Mouse (Mus musculus) urinary bladder, postnatal 36 days (tissue): ENCODE measurements around the gene Ncapd3.

ENCODE experiments used
- DNase-seq, 2 experiments: peaks; one replicate each; pipeline ENCODE4 v3.0.0; 2022; ENCODE audit warnings: low spot score in 2 of 2, mixed read lengths in 1 of 2

The Ncapd3 gene

GRCm38 (mm10) chr9:27029828-27030762 is at the start of gene Ncapd3, which contains the start of gene Vps26b:
TSS of gene Ncapd3 (plus strand) at chr9:27030175.
TSS of gene Vps26b (minus strand) at chr9:27030065.
- peak; percentile 94 to 96 for DNase-seq

- DNase-seq = no peak
Observed at GRCm38 (mm10) chr9:26985090-26985613, 44.8 kb upstream of the Ncapd3 start.

- no peak for DNase-seq
Observed at GRCm38 (mm10) chr9:26985668-26986277, 44.2 kb upstream of the Ncapd3 start.

- DNase-seq = no peak
Observed at GRCm38 (mm10) chr9:26990181-26990580, 39.8 kb upstream of the Ncapd3 start.

- no peak for DNase-seq
Observed at GRCm38 (mm10) chr9:26993118-26993517, 36.9 kb upstream of the Ncapd3 start.

- no peak for DNase-seq
Observed at GRCm38 (mm10) chr9:26993900-26994299, 36.1 kb upstream of the Ncapd3 start.

GRCm38 (mm10) chr9:26997062-26997461 is 32.9 kb upstream of the Ncapd3 start:
- DNase-seq = no peak

GRCm38 (mm10) chr9:26997501-26997900 is 32.5 kb upstream of the Ncapd3 start:
- no peak for DNase-seq

- DNase-seq = no peak
Observed at GRCm38 (mm10) chr9:26998669-26999460, 31.1 kb upstream of the Ncapd3 start.

GRCm38 (mm10) chr9:26999461-27000395 is 30.2 kb upstream of the Ncapd3 start, which contains the start of the genes Acad8 and Thyn1:
TSS of gene Acad8 (minus strand) at chr9:26999566.
TSS of gene Thyn1 (plus strand) at chr9:26999710.
- DNase-seq = peak; percentile 88 to 97

GRCm38 (mm10) chr9:27005231-27005630 is 24.7 kb upstream of the Ncapd3 start:
- DNase-seq = no peak

GRCm38 (mm10) chr9:27005933-27006332 is 24.0 kb upstream of the Ncapd3 start:
- DNase-seq = no peak

GRCm38 (mm10) chr9:27006866-27007265 is 23.1 kb upstream of the Ncapd3 start:
- no peak for DNase-seq

- DNase-seq = no peak
Observed at GRCm38 (mm10) chr9:27009231-27009630, 20.7 kb upstream of the Ncapd3 start.

- DNase-seq = no peak
Observed at GRCm38 (mm10) chr9:27011572-27011971, 18.4 kb upstream of the Ncapd3 start.

- DNase-seq = no peak
Observed at GRCm38 (mm10) chr9:27018961-27019360, 11.0 kb upstream of the Ncapd3 start.

GRCm38 (mm10) chr9:27023681-27024080 is 6.3 kb upstream of the Ncapd3 start:
- no peak for DNase-seq

- DNase-seq = no peak
Observed at GRCm38 (mm10) chr9:27026708-27027107, 3.3 kb upstream of the Ncapd3 start.

GRCm38 (mm10) chr9:27029022-27029827 is 750 bp upstream of the Ncapd3 start:
- DNase-seq = peak; percentile 7 to 26

- no peak for DNase-seq
Observed at GRCm38 (mm10) chr9:27030763-27031100, 757 bp downstream of the Ncapd3 start.
